Mouse (Mus musculus): ENCODE measurements around the gene Dus1l.
"Not testable (repeated sequence)": the region's sequence is repeated elsewhere in the genome, so short reads cannot be mapped to it uniquely, and the experiment has no call there.

Gene Dus1l

GRCm38 (mm10) chr11:120777123-120777522 is 19.1 kb downstream of the Dus1l start:
- peaks cover 26% of the 10 kb centered on the region for H3K36me3 ChIP-seq (ENCODE audit: insufficient read depth, low read length)
- H3K4me3 ChIP-seq (replicated peaks; ENCODE audit: low read length) = peak overlapping the region; percentile 17; the same call in 1 of the 2 replicates
- H3K9me3 ChIP-seq (ENCODE audit: low read length) = no peaks in the 10 kb centered on the region
- no peaks in the 10 kb centered on the region for H3K27me3 ChIP-seq (ENCODE audit: insufficient read depth, low read length)
- TF ChIP-seq NANOG (IDR thresholded peaks at IDR 0.05; ENCODE audit: borderline replicate concordance, low read length) (no peak), POU5F1 (IDR thresholded peaks at IDR 0.05; ENCODE audit: borderline replicate concordance, low read length) (no peak), CTCF (conservative IDR thresholded peaks at IDR 0.05; ENCODE audit: low read length) (no peak)
- H3K4me1 ChIP-seq (replicated peaks; ENCODE audit: low read depth, low read length) = peaks cover 65% of the 10 kb centered on the region

DNA sequence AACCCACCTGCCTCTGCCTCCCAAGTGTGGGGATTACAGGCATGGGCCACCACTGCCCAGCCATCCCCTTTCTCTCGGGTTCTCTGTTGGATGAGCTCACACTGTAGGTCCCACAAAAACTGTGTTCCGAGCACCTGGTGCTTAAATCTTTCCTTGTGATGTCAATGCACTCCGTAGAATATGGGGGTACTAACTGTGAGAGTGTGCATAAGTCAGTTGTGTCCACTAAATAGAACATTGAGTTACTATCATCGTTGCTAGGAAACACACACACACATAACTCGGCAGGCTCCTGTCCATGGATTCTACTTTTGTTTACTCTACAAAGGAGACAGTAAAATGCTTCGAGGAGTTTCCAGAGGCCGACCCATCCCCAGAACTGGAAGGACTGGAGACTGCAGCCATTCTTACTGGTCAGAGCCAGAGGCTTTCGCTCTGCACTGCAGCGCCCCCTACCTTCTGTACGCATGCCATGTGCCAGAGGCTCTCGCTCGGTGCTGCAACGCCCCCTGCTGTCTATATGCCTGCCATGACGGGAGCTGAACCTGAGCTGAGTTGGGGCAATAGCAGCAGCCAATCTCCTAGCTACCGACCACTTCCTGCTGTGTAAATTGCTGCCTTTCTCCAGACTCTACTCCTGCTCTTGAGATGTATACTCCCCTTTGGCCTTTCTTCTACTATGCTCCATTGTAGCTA is 20.3 kb downstream of the Dus1l start:
- Histone ChIP-seq H3K4me3 (replicated peaks; ENCODE audit: low read length) (no peak overlapping the region), H3K9me3 (ENCODE audit: low read length) (no peaks in the 10 kb centered on the region), H3K4me1 (replicated peaks; ENCODE audit: low read depth, low read length) (peaks cover 55% of the 10 kb centered on the region), H3K27me3 (ENCODE audit: insufficient read depth, low read length) (no peaks in the 10 kb centered on the region), H3K36me3 (ENCODE audit: insufficient read depth, low read length) (peaks cover 16% of the 10 kb centered on the region)
- TF ChIP-seq CTCF (conservative IDR thresholded peaks at IDR 0.05; ENCODE audit: low read length) (peak; percentile 97), POU5F1 (IDR thresholded peaks at IDR 0.05; ENCODE audit: borderline replicate concordance, low read length) (no peak)

DNA sequence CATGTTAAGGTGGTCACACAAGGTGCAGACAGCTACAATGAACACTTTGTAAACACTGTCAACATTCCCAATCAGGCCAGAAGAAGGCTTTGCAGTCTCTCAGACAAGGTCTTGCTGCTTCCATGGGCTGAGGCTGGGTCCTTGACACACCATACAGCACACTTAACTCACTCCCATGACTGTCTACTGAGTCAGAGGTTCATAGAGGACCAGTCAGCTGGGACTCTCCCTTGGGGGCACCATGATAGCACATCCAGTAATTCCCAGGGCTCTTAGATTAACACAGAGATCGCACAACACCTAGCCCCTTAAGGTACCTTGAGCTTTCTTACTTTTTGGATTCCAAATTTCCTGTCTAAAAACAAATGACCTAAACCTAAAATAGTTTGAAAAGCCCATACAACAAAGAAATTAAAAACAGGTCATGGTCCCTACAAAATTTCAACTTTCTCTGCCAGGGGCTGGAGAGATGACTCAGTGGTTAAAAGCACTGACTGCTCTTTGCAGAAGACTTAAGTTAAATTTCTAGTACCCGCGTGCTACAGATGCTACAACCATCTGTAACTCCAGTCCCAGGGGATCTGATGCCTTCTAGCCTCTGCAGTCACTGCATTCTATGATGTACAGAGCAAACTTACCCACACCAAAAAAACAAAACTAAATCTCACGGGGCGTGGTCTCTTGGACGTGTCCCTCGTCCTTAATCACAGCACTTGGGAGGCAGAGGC is 22.6 kb downstream of the Dus1l start:
- Histone ChIP-seq H3K4me3 (replicated peaks; ENCODE audit: low read length) (no peak overlapping the region), H3K27me3 (ENCODE audit: insufficient read depth, low read length) (no peaks in the 10 kb centered on the region), H3K36me3 (ENCODE audit: insufficient read depth, low read length) (peaks cover 3% of the 10 kb centered on the region; the same call in 1 of the 2 replicates), H3K4me1 (replicated peaks; ENCODE audit: low read depth, low read length) (peaks cover 33% of the 10 kb centered on the region), H3K9me3 (ENCODE audit: low read length) (no peaks in the 10 kb centered on the region)
- TF ChIP-seq POU5F1 (IDR thresholded peaks at IDR 0.05; ENCODE audit: borderline replicate concordance, low read length) = no peak
- no peak for TF ChIP-seq NANOG (IDR thresholded peaks at IDR 0.05; ENCODE audit: borderline replicate concordance, low read length)
- TF ChIP-seq CTCF (conservative IDR thresholded peaks at IDR 0.05; ENCODE audit: low read length) = no peak

DNA sequence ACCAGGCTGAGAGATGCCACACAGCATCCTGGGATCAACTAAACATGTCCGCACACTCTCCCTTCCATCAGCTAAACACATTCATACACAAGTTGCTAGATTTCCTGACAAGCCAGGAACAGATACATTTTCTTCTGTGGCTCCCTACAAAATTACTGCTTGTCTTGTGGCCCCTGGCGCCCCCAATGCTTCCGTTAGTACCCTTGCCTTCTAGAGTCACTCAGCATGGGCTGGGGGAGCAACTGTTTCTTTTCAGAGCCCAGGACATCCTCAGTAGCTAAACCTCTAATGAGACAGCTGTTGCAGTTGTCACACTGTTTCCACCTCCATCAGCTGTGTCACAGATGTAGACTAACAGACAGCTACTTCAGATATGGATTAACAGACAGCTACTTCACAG is 23.5 kb downstream of the Dus1l start:
- Histone ChIP-seq H3K36me3 (ENCODE audit: insufficient read depth, low read length) (no peaks in the 10 kb centered on the region), H3K4me3 (replicated peaks; ENCODE audit: low read length) (no peak overlapping the region), H3K27me3 (ENCODE audit: insufficient read depth, low read length) (no peaks in the 10 kb centered on the region), H3K9me3 (ENCODE audit: low read length) (no peaks in the 10 kb centered on the region), H3K4me1 (replicated peaks; ENCODE audit: low read depth, low read length) (peaks cover 33% of the 10 kb centered on the region)
- TF ChIP-seq NANOG (IDR thresholded peaks at IDR 0.05; ENCODE audit: borderline replicate concordance, low read length) = no peak
- no peak for TF ChIP-seq POU5F1 (IDR thresholded peaks at IDR 0.05; ENCODE audit: borderline replicate concordance, low read length)
- TF ChIP-seq CTCF (conservative IDR thresholded peaks at IDR 0.05; ENCODE audit: low read length) = no peak

DNA sequence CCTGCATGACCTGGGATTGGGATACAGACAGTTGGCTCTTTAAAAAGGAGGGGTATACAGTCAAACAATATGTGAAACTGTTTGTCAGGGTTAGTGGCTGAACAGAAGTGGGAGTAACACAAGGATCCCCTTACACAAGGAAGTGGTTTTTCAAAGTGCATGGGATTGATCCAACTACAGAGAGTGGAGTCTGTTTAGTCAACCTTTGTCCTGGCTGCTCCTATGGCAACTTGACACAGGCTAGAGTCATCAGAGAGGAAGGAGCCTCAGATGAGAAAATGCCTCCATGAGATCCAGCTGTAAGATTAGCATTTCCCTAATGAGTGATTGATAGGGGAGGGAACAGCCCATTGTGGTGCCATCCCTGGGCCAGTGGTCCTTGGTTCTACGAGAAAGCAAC is 28.0 kb downstream of the Dus1l start:
- no peak for TF ChIP-seq NANOG (IDR thresholded peaks at IDR 0.05; ENCODE audit: borderline replicate concordance, low read length)
- TF ChIP-seq POU5F1 (IDR thresholded peaks at IDR 0.05; ENCODE audit: borderline replicate concordance, low read length) = no peak
- no peak for TF ChIP-seq CTCF (conservative IDR thresholded peaks at IDR 0.05; ENCODE audit: low read length)
- Histone ChIP-seq H3K4me1 (replicated peaks; ENCODE audit: low read depth, low read length) (peaks cover 35% of the 10 kb centered on the region), H3K9me3 (ENCODE audit: low read length) (no peaks in the 10 kb centered on the region), H3K36me3 (ENCODE audit: insufficient read depth, low read length) (no peaks in the 10 kb centered on the region), H3K4me3 (replicated peaks; ENCODE audit: low read length) (no peak overlapping the region), H3K27me3 (ENCODE audit: insufficient read depth, low read length) (no peaks in the 10 kb centered on the region)

DNA sequence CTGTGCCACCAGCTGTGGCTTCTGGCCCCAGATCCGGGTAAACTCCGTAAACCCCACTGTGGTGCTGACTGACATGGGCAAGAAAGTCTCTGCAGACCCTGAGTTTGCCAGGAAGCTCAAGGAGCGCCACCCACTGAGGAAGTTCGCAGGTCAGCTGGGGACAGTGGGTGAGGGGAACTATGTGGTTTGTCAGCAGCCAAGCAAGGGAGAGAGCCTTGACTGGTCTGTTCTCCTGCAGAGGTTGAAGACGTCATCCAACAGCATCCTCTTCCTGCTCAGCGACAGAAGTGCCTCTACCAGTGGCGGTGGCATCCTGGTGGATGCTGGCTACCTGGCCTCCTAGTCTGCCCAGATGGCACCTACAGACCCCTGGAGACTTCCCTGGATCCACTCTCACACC is 29.2 kb downstream of the Dus1l start:
- H3K27me3 ChIP-seq (ENCODE audit: insufficient read depth, low read length); H3K36me3 ChIP-seq (ENCODE audit: insufficient read depth, low read length): not testable (repeated sequence)
- H3K4me1 ChIP-seq (replicated peaks; ENCODE audit: low read depth, low read length) = peaks cover 42% of the 10 kb centered on the region

GRCm38 (mm10) chr11:120763121-120763999 is 32.8 kb downstream of the Dus1l start:
- peaks cover 25% of the 10 kb centered on the region for H3K9me3 ChIP-seq (ENCODE audit: low read length)
- H3K4me3 ChIP-seq (replicated peaks; ENCODE audit: low read length) = peak overlapping the region; percentile 61
- not testable (repeated sequence) for H3K36me3 ChIP-seq (ENCODE audit: insufficient read depth, low read length)
- peaks cover 46% of the 10 kb centered on the region for H3K4me1 ChIP-seq (replicated peaks; ENCODE audit: low read depth, low read length)
- H3K27me3 ChIP-seq (ENCODE audit: insufficient read depth, low read length) = peaks cover 14% of the 10 kb centered on the region

More for the DNA sequence above, 29.2 kb downstream of the Dus1l start:
- not testable (repeated sequence) for H3K9me3 ChIP-seq (ENCODE audit: low read length); H3K4me3 ChIP-seq (replicated peaks; ENCODE audit: low read length)

GRCm38 (mm10) chr11:120762672-120763041 is 33.5 kb downstream of the Dus1l start, which contains the start of gene Hmga1b:
Gene Hmga1b (plus strand): TSS chr11:120762794.
- peak within 1 kb of the TSS; percentile 61 for H3K4me3 ChIP-seq (replicated peaks; ENCODE audit: low read length)
- peaks cover 40% of the 10 kb centered on the region for H3K4me1 ChIP-seq (replicated peaks; ENCODE audit: low read depth, low read length)
- H3K9me3 ChIP-seq (ENCODE audit: low read length) = peaks cover 32% of the 10 kb centered on the region
- not testable (repeated sequence) for H3K36me3 ChIP-seq (ENCODE audit: insufficient read depth, low read length)
- H3K27me3 ChIP-seq (ENCODE audit: insufficient read depth, low read length) = peaks cover 14% of the 10 kb centered on the region

Data from E14TG2a.4 (cell line).